In genomic region chr9:52836151-52836630, GRCm38 (mm10) we compare ENCODE assay signal across 17 mouse cellular contexts.
DNase-seq lines count a peak whose midpoint lies in the region; ATAC-seq and TF ChIP-seq lines count a peak whose summit lies in the region.
"Had no signal": no experiment of that assay in that cellular context is flagged by ENCODE, and none has a peak within 500 bp of the region (broad histone marks: within the 10 kb centered on the region; RNA-seq: fewer than 3 reads in every experiment).

No protein-coding gene starts in this region.

- no peak for TF ChIP-seq EP300 in heart, adult 2 months (IDR thresholded peaks at IDR 0.05; ENCODE audit: insufficient read depth, low read depth, low read length)
- no peak for TF ChIP-seq EP300 in heart, postnatal 0 days (IDR thresholded peaks at IDR 0.05; ENCODE audit: low read depth)

- H3K27me3 ChIP-seq in heart, adult 2 months (ENCODE audit: control insufficient read depth, insufficient read depth, low read length) = no peaks in the 10 kb centered on the region
- no peaks in the 10 kb centered on the region for H3K27me3 ChIP-seq in heart, embryonic 12.5 days (replicated peaks)
- no peaks in the 10 kb centered on the region for H3K27me3 ChIP-seq in heart, embryonic 15.5 days
- H3K27me3 ChIP-seq in heart, postnatal 0 days (ENCODE audit: control insufficient read depth, insufficient read depth, low read length) = no peaks in the 10 kb centered on the region
- H3K27me3 ChIP-seq: embryonic facial prominence, embryonic 13.5 days; forebrain, embryonic 13.5 days; intestine, embryonic 15.5 days had no signal

- TF ChIP-seq POLR2A in heart, adult 2 months (IDR thresholded peaks at IDR 0.05; ENCODE audit: insufficient read depth, low read depth, low read length) = no peak

- ATAC-seq in heart, embryonic 12.5 days (ENCODE audit: insufficient number of reproducible peaks, low FRiP score) = no peak
- no peak for ATAC-seq in heart, embryonic 15.5 days (replicated peaks; ENCODE audit: insufficient number of reproducible peaks, insufficient read depth, low FRiP score, low read depth)
- ATAC-seq in heart, postnatal 0 days (ENCODE audit: insufficient read depth, low read depth) = peak; percentile 57
- ATAC-seq: forebrain, embryonic 13.5 days; forebrain, postnatal 0 days; intestine, embryonic 15.5 days had no signal

- peak overlapping the region; percentile 65; the same call in 1 of the 2 replicates for H3K9ac ChIP-seq in heart, adult 2 months (ENCODE audit: low read depth, low read length)
- no peak overlapping the region for H3K9ac ChIP-seq in heart, embryonic 12.5 days
- H3K9ac ChIP-seq in heart, embryonic 15.5 days = no peak overlapping the region
- H3K9ac ChIP-seq in heart, postnatal 0 days (replicated peaks; ENCODE audit: low read depth, low read length) = no peak overlapping the region; the same call in 1 of the 2 replicates
- H3K9ac ChIP-seq: embryonic facial prominence, embryonic 13.5 days; forebrain, embryonic 13.5 days; forebrain, postnatal 0 days; hindbrain, embryonic 14.5 days; intestine, embryonic 15.5 days had no signal

- peak; percentile 30 to 54 for DNase-seq in heart, adult 2 months
- DNase-seq in heart, postnatal 0 days (ENCODE audit: low spot score) = peak; percentile 39
- DNase-seq in heart, postnatal 4 days = peak; percentile 37
- no peak for DNase-seq in adrenal gland, postnatal 14 days
- no peak for DNase-seq in urinary bladder, postnatal 36 days (ENCODE audit: low spot score in 2 of 2)
- DNase-seq: adrenal gland, adult 2 months; adrenal gland, postnatal 36 days; cerebellum, adult 11 months; forebrain, postnatal 0 days; gastrocnemius, postnatal 14 days; kidney, adult 18-20 months had no signal

- WGBS in heart, adult 2 months = 49% methylated on average over 6 of the region's 6 CpGs
- WGBS in heart, embryonic 12.5 days = 67% methylated on average over 6 of the region's 6 CpGs
- WGBS in heart, embryonic 15.5 days = 64% methylated on average over 6 of the region's 6 CpGs
- WGBS in heart, postnatal 0 days = 37% methylated on average over 6 of the region's 6 CpGs

- H3K79me2 ChIP-seq in heart, adult 2 months (replicated peaks; ENCODE audit: control insufficient read depth, insufficient read depth, low read length) = no peaks in the 10 kb centered on the region

- peaks cover 2% of the 10 kb centered on the region; the same call in 1 of the 2 replicates for H3K36me3 ChIP-seq in heart, adult 2 months (ENCODE audit: control insufficient read depth, insufficient read depth, low read length)
- H3K36me3 ChIP-seq in heart, embryonic 12.5 days = no peaks in the 10 kb centered on the region
- no peaks in the 10 kb centered on the region for H3K36me3 ChIP-seq in heart, embryonic 15.5 days
- H3K36me3 ChIP-seq in heart, postnatal 0 days (replicated peaks; ENCODE audit: control insufficient read depth, insufficient read depth, low read length) = no peaks in the 10 kb centered on the region
- H3K36me3 ChIP-seq: embryonic facial prominence, embryonic 13.5 days; intestine, embryonic 15.5 days had no signal

- no peaks in the 10 kb centered on the region for H3K9me3 ChIP-seq in heart, embryonic 12.5 days (replicated peaks)
- no peaks in the 10 kb centered on the region for H3K9me3 ChIP-seq in heart, embryonic 15.5 days (replicated peaks)
- no peaks in the 10 kb centered on the region for H3K9me3 ChIP-seq in heart, postnatal 0 days (replicated peaks; ENCODE audit: control insufficient read depth, low read length)
- H3K9me3 ChIP-seq: embryonic facial prominence, embryonic 13.5 days; forebrain, embryonic 13.5 days; intestine, embryonic 15.5 days had no signal

- H3K4me1 ChIP-seq in heart, adult 2 months (ENCODE audit: control insufficient read depth, insufficient read depth, low read length) = peaks cover 2% of the 10 kb centered on the region
- H3K4me1 ChIP-seq in heart, embryonic 12.5 days (replicated peaks) = 0 out of 2 replicates have a peak, but pooled peaks cover 6% of the 10 kb centered on the region
- H3K4me1 ChIP-seq in heart, embryonic 15.5 days (replicated peaks) = peaks cover 3% of the 10 kb centered on the region; the same call in 1 of the 2 replicates
- 0 out of 2 replicates have a peak, but pooled peaks cover 17% of the 10 kb centered on the region for H3K4me1 ChIP-seq in heart, postnatal 0 days (ENCODE audit: control insufficient read depth, insufficient read depth)
- H3K4me1 ChIP-seq: embryonic facial prominence, embryonic 13.5 days; forebrain, embryonic 13.5 days; intestine, embryonic 15.5 days had no signal

- TF ChIP-seq CTCF in heart, adult 2 months (IDR thresholded peaks at IDR 0.05) = no peak
- no peak for TF ChIP-seq CTCF in heart, postnatal 0 days (IDR thresholded peaks at IDR 0.05; ENCODE audit: low read depth)

- no peak overlapping the region for H3K4me2 ChIP-seq in heart, embryonic 12.5 days
- H3K4me2 ChIP-seq in heart, embryonic 15.5 days = no peak overlapping the region
- H3K4me2 ChIP-seq in heart, postnatal 0 days (ENCODE audit: low read depth, low read length) = peak overlapping the region; percentile 18; the same call in 1 of the 2 replicates
- H3K4me2 ChIP-seq: embryonic facial prominence, embryonic 13.5 days; forebrain, embryonic 13.5 days; hindbrain, embryonic 14.5 days; intestine, embryonic 15.5 days had no signal

- H3K4me3 ChIP-seq in heart, adult 2 months = no peak overlapping the region
- no peak overlapping the region for H3K4me3 ChIP-seq in heart, embryonic 12.5 days
- no peak overlapping the region for H3K4me3 ChIP-seq in heart, embryonic 15.5 days
- H3K4me3 ChIP-seq in heart, postnatal 0 days (ENCODE audit: low read depth, low read length) = no peak overlapping the region
- H3K4me3 ChIP-seq: embryonic facial prominence, embryonic 13.5 days; forebrain, embryonic 13.5 days; intestine, embryonic 15.5 days had no signal

- intact Hi-C loops in heart, adult 2 months (cut with DNase I) = loop anchor here (5.0 to 10.0 kb wide), 2 partner anchors 161 to 231 kb away; partner anchors contain the start of gene AI593442

- peak overlapping the region; percentile 86 for H3K27ac ChIP-seq in heart, adult 2 months
- no peak overlapping the region for H3K27ac ChIP-seq in heart, embryonic 12.5 days (ENCODE audit: poor library complexity, severe bottlenecking)
- 0 out of 2 replicates have a peak overlapping the region, but pooled peaks have one; percentile 20 for H3K27ac ChIP-seq in heart, embryonic 15.5 days
- H3K27ac ChIP-seq in heart, postnatal 0 days (ENCODE audit: low read depth) = peak overlapping the region; percentile 81
- H3K27ac ChIP-seq: embryonic facial prominence, embryonic 13.5 days; forebrain, embryonic 13.5 days; hindbrain, embryonic 14.5 days; intestine, embryonic 15.5 days had no signal

Comparison
In these comparisons a context has a peak if more than half of its experiments do, and no peak if none do; other contexts are left out.
1. DNase-seq: peak in heart, adult 2 months (2 of 2), heart, postnatal 0 days (single experiment) and heart, postnatal 4 days (single experiment); none in adrenal gland, postnatal 14 days (single experiment) and urinary bladder, postnatal 36 days (0 of 2).